Mouse (Mus musculus): Measurements from ENCODE around the gene Rnf121.

DNA sequence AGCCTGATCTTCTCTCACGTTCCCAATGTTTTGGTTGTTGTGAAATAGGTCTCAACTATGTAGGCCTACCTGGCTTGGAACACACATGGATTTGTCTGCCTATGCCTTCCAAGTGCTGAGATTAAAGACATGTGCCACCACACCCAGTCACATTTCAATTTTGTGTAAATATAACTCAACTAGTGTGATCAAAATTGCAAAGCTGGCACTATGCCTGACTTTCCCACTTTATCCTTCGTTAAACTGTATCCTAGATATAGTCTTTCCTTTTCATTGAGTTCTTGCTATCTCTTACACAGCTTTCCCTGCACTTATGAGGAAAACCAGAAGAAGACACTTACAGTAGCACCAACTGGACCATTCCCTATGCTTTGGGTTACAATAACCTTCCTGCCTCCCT is 29.7 kb downstream of the Rnf121 start:
- TF ChIP-seq POLR2A (IDR thresholded peaks at IDR 0.05; ENCODE audit: low read depth, low read length) (no peak), CTCF (conservative IDR thresholded peaks at IDR 0.05 in 1 of 2, IDR thresholded peaks at IDR 0.05 in 1 of 2; ENCODE audit: low read depth in 2 of 2, low read length in 2 of 2) (no peak), SIN3A (IDR thresholded peaks at IDR 0.05; ENCODE audit: low read length) (no peak), MAFK (IDR thresholded peaks at IDR 0.05; ENCODE audit: insufficient replicate concordance, low read length) (no peak), ZNF384 (IDR thresholded peaks at IDR 0.05; ENCODE audit: low read depth, low read length) (no peak), KAT2A (IDR thresholded peaks at IDR 0.05; ENCODE audit: insufficient replicate concordance, low read length) (no peak), IRF4 (IDR thresholded peaks at IDR 0.05; ENCODE audit: low read depth, low read length) (no peak), CHD1 (IDR thresholded peaks at IDR 0.05; ENCODE audit: low read depth, low read length) (no peak), UBTF (IDR thresholded peaks at IDR 0.05; ENCODE audit: low read depth, low read length) (no peak), HCFC1 (IDR thresholded peaks at IDR 0.05; ENCODE audit: low read depth, low read length) (no peak), MAX (IDR thresholded peaks at IDR 0.05; ENCODE audit: low read length) (no peak), ZC3H11A (IDR thresholded peaks at IDR 0.05; ENCODE audit: low read depth, low read length) (no peak)
